Mouse (Mus musculus) layer of hippocampus, adult 8-10 months (tissue): Measurements from ENCODE around the gene Cbr4. TPM values are rescaled to one million over a fixed set of nuclear protein-coding genes. Genes with fewer than 3 reads are reported as not detected.
A peak's percentile ranks its signal among the peaks of the same experiment; 100 is the strongest.

Source experiments
- DNase-seq, 2 experiments: peaks; one replicate each; pipeline ENCODE4 v3.0.0; 2022; ENCODE audit warnings: low spot score in 2 of 2
- total RNA-seq, 4 experiments: library from RNA; stranded (reverse); gene quantifications; 2 replicates each; pipeline ENCODE4 v1.2.4; 2022

Cbr4 gene
- total RNA-seq, 4 experiments from 2014 or later, result 21.2 to 24.0 (median 22.8) TPM

GRCm38 (mm10) chr8:61539828-61540500 is 52.4 kb downstream of the Cbr4 start:
- DNase-seq, result peak; percentile 63 to 90

GRCm38 (mm10) chr8:61549585-61549984 is 62.1 kb downstream of the Cbr4 start:
- DNase-seq, result no peak

GRCm38 (mm10) chr8:61550006-61550748 is 62.6 kb downstream of the Cbr4 start:
- no peak for DNase-seq

- no peak for DNase-seq
These were observed 64.7 kb downstream of the Cbr4 start for GRCm38 (mm10) chr8:61552221-61552620.

- no peak for DNase-seq
These were observed 65.3 kb downstream of the Cbr4 start for GRCm38 (mm10) chr8:61552755-61553402.

GRCm38 (mm10) chr8:61555343-61555742 is 67.8 kb downstream of the Cbr4 start:
- no peak for DNase-seq

GRCm38 (mm10) chr8:61556219-61556618 is 68.7 kb downstream of the Cbr4 start:
- DNase-seq, result no peak
